Mouse (Mus musculus): ENCODE measurements around the gene Eps8l1.

Eps8l1 gene

DNA sequence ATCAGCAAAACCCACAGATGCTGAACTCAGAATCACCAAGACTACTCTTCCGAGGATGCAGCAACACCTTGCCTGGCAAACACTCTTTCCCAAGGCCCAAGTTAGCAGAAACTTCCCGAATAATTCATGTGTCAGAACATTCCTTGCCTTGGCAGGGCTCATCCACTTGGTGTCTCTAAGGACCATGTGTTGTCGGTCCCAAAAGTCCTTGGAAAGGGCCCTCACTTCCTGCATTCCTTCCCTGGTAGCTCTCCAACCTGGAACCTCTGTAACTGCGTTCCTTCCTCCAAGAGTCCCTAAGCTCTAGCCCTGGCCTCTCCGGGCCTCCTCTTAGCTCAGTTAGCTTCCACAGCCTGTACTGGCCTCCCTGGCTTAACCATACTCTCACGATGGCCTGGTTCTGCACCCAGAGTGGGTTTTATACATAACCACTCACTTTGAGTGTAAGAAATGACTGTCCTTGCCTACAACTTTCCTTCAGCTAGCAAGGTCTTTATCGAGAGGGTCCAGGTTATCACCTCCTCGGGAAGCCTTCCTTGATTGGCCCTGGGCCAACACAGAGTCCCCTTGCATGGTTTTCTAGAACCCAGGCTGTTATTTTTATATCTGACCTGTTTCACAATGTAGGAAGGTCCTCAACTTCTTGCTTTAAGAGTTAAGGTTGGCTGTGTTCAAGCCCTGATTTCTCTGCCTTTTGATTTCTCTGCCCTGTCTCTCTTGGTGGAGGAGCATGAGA lies 51.2 kb downstream of the Eps8l1 start:
- no peak for DNase-seq

- peak; percentile 57 for DNase-seq
Observed at GRCm38 (mm10) chr7:4513236-4513635, 52.8 kb downstream of the Eps8l1 start.

DNA sequence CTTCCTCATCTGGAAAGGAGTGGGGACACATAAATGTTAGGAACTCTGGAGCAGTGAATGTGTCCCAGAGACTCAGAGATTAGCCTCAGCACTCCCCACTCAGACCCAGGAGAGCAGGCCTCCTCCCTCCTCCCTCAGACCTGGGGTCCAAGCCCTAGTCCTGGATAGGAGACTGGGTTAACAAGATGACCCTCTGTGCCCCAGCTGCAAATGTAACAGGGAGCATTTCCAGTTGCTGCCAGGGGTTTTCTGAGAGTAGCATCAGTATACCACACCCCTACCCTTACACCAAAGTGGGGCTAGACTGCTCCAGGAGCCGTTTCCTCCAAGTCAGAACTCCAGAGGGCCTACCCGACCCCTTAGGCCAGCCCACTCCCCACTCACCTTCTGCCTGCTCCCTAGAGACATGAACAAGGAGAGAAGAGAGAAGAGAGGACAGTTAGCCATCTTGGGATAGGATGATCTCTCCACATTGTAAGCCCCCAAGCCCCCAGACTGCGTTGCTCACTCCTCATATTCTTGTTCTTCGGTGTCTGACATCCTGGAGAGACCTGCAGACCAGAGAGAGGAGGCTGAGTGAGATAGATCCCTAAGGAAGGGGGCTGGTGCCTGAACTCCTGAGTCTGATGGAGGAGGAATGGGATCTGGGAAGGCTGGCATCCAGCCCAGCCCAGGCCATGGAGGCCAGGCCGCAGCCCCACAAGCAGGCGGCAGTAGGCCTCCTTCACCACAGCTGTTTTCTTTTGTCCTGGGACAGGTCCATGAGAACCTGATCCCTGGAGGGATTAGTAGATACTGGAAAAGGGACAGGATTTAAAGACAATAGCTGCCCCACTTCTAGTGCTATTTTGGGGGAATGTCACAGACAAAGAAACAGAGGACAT lies 53.6 kb downstream of the Eps8l1 start:
- DNase-seq: no peak

DNA sequence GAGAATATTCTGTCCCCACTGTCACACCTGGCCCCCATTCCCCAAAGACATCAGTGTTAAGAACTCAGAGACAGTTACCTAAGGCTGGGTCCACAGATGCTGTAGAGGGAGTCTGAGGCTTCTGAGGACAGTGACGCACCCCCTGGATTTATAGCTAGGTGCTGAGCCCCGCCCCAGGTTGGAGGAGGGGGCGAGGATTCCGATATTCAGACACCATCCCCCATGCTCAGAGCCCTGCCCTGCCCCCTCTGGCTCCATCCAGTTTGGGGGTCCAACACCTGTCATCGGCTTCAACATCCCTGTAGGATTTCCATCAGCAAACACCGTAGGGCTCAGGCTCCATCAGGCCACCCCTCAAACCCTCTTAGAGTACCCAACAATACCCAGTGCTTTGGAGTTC lies 55.4 kb downstream of the Eps8l1 start:
- DNase-seq: no peak

- DNase-seq: no peak
Observed at GRCm38 (mm10) chr7:4516332-4517050, 56.0 kb downstream of the Eps8l1 start, which contains the start of gene Tnnt1. TSS of gene Tnnt1 (minus strand) at chr7:4516382.

DNA sequence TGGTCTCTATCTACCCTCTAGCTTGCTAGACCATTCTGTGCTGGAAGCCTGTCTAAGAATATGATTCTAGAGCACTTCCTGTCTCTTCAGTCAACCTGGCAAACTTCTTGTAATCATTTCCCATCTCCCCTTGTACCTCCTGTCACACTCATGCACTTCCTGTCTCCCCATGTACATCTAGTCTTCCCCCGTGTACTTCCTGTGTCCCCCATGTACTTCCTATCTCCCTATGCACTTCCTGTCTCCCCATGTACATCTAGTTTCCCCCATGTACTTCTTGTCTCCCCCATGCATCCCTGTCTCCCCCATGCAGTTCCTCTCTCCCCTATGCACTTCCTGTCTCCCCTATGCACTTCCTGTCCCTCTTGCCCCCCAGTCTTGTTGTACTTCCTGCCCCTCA lies 58.0 kb downstream of the Eps8l1 start:
- no peak for DNase-seq

DNA sequence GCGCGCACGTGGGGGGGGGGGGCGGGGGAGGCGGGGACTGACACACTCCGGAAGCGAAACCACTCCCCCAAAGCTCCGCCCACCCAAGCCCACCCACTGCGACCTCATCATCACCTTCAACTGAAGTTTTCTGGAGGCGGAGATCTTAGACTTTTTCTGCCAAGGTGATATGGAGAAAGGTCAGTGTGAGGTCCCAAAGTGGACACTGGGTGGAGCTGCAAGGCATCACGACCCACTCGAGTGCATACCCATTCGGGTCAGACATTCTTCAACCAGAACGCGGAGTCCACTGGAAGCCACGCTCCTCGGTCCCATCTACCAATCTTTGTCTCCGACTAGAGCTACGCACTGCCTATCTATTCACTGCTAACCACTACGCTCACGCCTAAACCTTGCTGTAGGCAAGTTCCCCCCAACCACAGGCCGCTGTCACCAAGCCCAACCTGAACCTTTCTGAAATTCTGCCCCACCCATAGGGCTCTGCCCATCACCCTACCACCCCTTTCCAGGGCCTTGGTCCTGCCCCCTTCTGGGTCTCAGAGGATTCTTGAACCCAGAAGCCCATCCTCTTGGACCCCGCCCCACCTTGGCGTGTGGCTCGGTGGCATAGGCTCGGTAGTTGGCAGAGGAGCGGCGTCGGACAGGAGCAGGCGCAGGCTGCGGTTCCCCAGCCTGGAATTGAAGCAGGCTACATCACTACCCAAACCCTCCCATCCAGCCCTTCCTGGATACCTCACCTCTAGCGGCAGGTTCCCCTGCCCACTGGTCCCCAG lies 60.9 kb downstream of the Eps8l1 start:
- no peak for DNase-seq

- DNase-seq: no peak
Observed at GRCm38 (mm10) chr7:4522292-4522691, 61.8 kb downstream of the Eps8l1 start.

DNA sequence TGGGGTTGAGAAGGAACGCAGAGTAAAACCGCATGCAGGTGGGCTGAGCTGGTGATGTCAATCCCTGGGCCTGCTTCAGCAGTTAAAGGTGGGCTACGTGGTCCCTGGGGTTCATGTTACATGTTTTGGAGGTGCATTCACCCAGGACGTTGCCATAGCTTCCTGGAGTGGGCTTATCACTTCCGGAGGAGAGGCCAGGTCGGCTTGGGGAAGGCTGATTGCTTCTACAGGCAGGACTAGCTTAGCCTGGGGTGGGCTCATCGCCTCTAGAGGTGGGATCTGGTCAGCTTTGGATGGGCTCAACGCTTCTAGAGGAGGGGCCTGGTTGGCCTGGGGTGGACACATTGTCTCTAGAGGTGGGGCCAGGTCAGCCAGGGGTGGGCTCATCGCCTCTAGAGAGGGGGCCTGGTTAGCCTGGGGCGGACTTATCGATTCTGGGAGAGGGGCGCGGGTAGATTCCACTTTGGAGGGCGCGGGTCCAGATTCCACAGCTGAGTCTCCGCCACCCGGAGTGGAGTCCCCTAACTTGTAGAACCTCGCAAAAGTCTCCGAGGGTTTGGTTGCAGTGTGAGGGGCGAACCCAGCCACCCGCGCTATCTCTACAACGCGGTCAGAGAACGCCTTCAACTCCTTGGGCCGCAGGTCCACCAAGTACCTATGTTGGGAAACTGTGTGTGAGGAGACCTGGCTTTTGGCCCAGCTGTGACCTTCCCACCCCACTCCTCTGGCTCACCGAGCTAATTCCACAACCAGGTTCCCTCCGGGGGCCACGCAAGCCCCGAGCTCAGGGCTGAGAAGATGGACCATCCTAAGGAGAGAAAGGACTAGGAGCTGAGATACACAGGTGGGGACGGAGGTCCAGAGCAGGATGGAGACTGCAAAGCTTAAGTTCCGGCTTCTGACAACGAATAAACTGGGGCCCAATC lies 63.0 kb downstream of the Eps8l1 start:
- no peak for DNase-seq

- DNase-seq: peak; percentile 60
Observed at GRCm38 (mm10) chr7:4524212-4524922, 63.9 kb downstream of the Eps8l1 start, which contains the start of gene Tnni3. TSS of gene Tnni3 (minus strand) at chr7:4524229.

DNA sequence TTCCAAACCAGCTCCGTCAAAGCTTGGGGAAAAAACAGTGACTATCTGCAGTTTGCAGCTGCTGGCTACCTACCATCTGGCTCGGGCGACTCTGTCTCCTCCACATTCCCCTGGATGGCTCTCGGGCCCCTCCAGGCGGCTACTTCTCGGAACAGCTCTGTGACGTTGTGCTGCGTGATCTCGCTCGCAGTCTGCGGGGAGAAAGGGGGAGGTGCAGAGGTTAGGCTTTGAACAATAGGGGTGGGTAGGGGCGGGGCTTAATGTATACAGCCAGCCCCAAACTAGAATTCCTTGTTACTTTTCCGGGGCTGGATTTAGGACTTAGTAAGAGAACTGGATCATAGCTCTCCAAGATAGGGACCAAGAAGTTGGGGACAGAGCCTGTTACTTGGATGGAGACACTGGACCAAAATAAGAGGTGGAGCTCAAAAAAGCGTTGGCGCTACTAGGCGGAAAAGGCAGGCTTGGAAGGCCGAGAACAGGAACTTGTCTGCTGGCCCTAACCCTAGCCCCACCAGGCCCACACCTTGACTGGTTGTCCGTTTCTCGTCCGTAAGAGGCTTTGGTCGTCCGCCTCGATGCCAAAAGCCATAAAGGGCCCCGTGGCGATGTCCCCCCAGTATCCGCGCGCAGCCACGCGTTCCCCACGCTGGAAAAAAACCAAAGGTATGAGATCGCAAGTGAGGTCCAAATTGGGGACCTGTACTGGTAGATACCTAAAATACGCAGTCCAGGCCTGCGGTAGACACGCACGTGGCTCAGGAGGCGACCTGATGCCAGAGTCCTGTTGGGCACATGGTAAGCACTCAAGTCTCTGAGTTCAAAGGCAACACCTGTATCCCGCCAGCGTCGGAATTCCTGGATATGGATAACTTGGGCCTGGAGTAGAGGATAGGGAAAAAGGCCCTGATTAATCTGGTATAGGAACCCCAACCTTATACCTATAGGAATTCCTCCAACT lies 66.1 kb downstream of the Eps8l1 start:
- DNase-seq: peak; percentile 78

GRCm38 (mm10) chr7:4527302-4527689 lies 66.8 kb downstream of the Eps8l1 start:
- DNase-seq: no peak
